Mouse (Mus musculus) stomach, embryonic 14.5 days (tissue): ENCODE data around the gene Sec24a. TPM values are rescaled to one million over a fixed set of nuclear protein-coding genes. Genes with fewer than 3 reads are reported as not detected.

Experiments used
- ATAC-seq: fragments of 200-750 bp; cut with Nextera tagmentation; 2 replicates; pipeline ENCODE4 v1.8.0; 2017; ENCODE audit warnings: low read depth, moderate TSS enrichment; ENCODE audit not compliant: insufficient number of reproducible peaks, insufficient read depth, low FRiP score
- H3K27ac ChIP-seq: fragments of 300-500 bp; sonication (generic); 2 replicates; pipeline ENCODE4 v1.5.1; 2014; ENCODE audit warnings: mild to moderate bottlenecking, low read length, moderate library complexity, mixed read lengths
- H3K27me3 ChIP-seq: fragments of 300-500 bp; sonication (generic); 2 replicates; pipeline ENCODE4 v1.6.1; 2014; ENCODE audit warnings: low read length, control low read depth, mixed read lengths; ENCODE audit not compliant: control insufficient read depth, insufficient read depth
- H3K36me3 ChIP-seq: fragments of 300-500 bp; sonication (generic); 2 replicates; pipeline ENCODE4 v1.6.1; 2014; ENCODE audit warnings: mild to moderate bottlenecking, control low read depth, low read length, moderate library complexity, mixed read lengths; ENCODE audit not compliant: control insufficient read depth, insufficient read depth
- H3K4me1 ChIP-seq: fragments of 300-500 bp; sonication (generic); 2 replicates; pipeline ENCODE4 v1.6.1; 2014; ENCODE audit warnings: low read length, control low read depth, mixed read lengths; ENCODE audit not compliant: control insufficient read depth, insufficient read depth
- H3K4me2 ChIP-seq: fragments of 300-500 bp; sonication (generic); replicated peaks from 2 replicates; pipeline ENCODE4 v1.6.1; 2014; ENCODE audit warnings: low read depth, low read length, control low read depth
- H3K4me3 ChIP-seq: fragments of 300-500 bp; sonication (generic); 2 replicates; pipeline ENCODE4 v1.5.1; 2014; ENCODE audit warnings: low read depth, low read length, control low read depth
- H3K9ac ChIP-seq: fragments of 300-500 bp; sonication (generic); replicated peaks from 2 replicates; pipeline ENCODE4 v1.6.1; 2014; ENCODE audit warnings: low read depth, mild to moderate bottlenecking, control low read depth, low read length, moderate library complexity, mixed read lengths
- H3K9me3 ChIP-seq: fragments of 300-500 bp; sonication (generic); 2 replicates; pipeline ENCODE4 v1.6.1; 2016; ENCODE audit warnings: low read depth, low read length, control low read depth; ENCODE audit not compliant: control insufficient read depth
- WGBS: fragments of 180-500 bp; shearing (Covaris S2); extraction: QIAGEN DNeasy Blood & Tissue Kit; methylation state at CpG from one replicate; pipeline ENCODE4 v1.1.7; 2014; 5-methylcytosine and 5-hydroxymethylcytosine counted together
- polyA plus RNA-seq: library from polyadenylated mRNA; unstranded; fragments of >200 nt; fragmentation: Nextera tagmentation; extraction: Ambion mirVana; gene quantifications from 2 replicates; pipeline ENCODE4 v1.2.1, GENCODE M21; 2014

Gene Sec24a
- polyA plus RNA-seq, 1 experiment from 2014 or later: 19.7 TPM

DNA sequence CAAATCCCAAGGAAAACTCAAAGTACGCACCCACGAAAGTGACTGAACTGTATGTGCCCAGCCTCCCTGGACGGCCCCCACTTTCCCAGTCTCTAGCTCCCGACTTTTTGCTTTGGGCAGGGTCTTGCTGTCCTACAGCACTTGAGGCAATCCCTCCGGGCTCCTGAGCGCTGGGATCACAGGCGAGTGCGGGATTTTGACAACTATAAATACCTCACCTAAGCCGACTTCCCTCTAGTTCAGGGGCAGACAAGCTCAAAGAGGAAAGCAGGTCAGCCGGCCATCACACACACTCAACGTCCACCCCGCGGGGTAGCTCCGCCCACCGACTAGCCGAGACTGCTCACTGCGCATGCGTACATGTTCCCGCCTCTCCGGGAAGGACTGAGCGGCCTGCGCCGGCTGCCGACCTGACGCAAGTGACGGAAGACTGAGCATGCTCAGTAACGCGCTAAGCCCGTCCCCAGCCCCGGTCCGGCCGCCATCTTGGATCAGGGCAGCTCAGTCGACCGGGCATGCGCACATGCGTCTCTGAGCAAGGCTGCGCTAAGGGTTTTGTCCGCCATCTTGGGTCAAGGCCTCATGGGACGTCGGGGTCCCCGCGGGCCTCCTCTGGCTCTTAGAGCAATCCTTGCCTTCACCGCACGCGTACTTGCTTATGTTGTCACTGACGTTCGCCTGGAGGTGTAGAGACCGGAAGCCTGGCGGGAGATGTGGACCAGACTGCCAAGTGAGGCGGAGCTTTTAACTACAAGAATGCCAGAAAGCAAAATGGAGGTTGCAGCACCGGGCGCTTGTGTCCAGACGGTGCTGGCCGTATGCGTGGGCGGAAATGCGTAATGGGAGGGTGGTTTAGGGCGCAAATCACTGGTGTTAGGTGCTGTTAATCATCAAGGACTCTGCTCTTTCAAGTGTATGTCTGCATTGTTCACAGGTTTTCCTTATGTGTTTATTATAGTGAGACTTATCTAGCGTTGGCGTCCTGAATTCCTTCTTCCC, 74.8 kb downstream of the Sec24a start, which contains the start of gene 0610009B22Rik:
Gene 0610009B22Rik (minus strand): TSS at position 545 of the 999 bp plus-strand sequence.
- H3K36me3 ChIP-seq: peaks cover 4% of the 10 kb centered on the region; the same call in 1 of the 2 replicates
- H3K27me3 ChIP-seq: no peaks in the 10 kb centered on the region
- H3K27ac ChIP-seq: peak within 1 kb of the TSS; percentile 100
- WGBS: under 1% methylated on average over 60 of the region's 60 CpGs
- H3K4me3 ChIP-seq: peak within 1 kb of the TSS; percentile 56
- peaks cover 6% of the 10 kb centered on the region; the same call in 1 of the 2 replicates for H3K4me1 ChIP-seq
- H3K9me3 ChIP-seq: no peaks in the 10 kb centered on the region
- peak; percentile 99 for ATAC-seq
- peak within 1 kb of the TSS; percentile 63 for H3K9ac ChIP-seq
- peak within 1 kb of the TSS; percentile 67 for H3K4me2 ChIP-seq

DNA sequence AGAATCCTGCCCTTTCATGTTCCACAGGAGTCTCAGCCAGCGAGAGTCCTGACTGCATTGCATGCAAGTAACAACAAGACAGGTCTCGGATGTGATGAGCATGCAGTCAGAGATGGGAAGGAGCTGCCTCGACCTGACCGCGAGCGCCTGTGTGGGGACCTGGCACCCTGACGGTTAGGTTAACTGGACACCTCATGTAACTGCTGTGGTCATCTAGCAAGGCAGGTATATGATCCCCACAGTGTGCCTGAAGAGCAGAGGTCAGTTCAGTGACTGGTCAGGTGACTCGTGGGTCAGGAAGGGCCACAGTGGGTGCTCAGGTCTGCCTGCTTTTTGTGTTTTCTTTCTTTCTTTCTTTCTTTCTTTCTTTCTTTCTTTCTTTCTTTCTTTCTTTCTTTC, 81.5 kb downstream of the Sec24a start:
- ATAC-seq: no peak
- Histone ChIP-seq H3K27ac (no peak overlapping the region), H3K27me3 (no peaks in the 10 kb centered on the region), H3K9me3 (no peaks in the 10 kb centered on the region), H3K4me3 (no peak overlapping the region), H3K4me1 (no peaks in the 10 kb centered on the region), H3K9ac (no peak overlapping the region), H3K4me2 (no peak overlapping the region), H3K36me3 (peaks cover 4% of the 10 kb centered on the region; the same call in 1 of the 2 replicates)
- 48% methylated on average over 8 of the region's 8 CpGs for WGBS

DNA sequence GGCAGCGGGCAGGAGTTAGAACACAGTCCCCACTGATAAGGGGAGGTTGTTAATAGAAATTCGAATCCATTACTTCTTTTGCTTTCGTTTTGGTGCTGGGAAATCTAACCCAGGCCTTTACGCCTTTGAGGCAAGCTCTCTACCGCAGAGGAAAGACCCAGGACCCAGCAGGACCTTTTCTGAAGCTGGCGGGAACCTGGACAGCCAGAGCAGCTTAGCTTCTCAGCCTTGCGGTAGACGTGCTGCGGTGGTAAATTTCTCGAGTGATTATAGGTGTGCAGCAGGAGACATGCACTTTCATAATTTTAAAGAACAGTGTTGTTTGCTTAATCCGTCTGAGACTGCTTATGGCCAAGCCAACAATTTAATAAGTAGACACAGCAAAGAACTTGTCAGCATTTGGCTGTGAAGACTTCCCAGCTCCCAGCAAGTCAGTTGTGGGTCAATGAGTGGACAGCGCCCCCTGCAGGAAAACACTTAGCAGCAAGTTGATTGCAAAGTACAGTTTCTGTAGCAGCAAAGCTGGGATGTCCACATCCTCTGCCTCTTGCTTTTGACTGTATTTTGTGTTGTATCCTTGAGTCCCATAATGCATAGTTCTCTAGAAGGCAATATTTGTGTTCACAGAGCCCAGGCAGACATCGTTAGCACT, 82.0 kb downstream of the Sec24a start:
- Histone ChIP-seq H3K36me3 (peaks cover 4% of the 10 kb centered on the region; the same call in 1 of the 2 replicates), H3K4me1 (no peaks in the 10 kb centered on the region), H3K4me2 (0 out of 2 replicates have a peak overlapping the region, but pooled peaks have one; percentile 16), H3K4me3 (no peak overlapping the region), H3K27ac (no peak overlapping the region), H3K9ac (no peak overlapping the region), H3K27me3 (no peaks in the 10 kb centered on the region), H3K9me3 (no peaks in the 10 kb centered on the region)
- ATAC-seq: no peak
- 36% methylated on average over 13 of the region's 13 CpGs for WGBS

- WGBS: 66% methylated on average over 3 of the region's 3 CpGs
- Histone ChIP-seq H3K4me2 (no peak overlapping the region), H3K4me3 (no peak overlapping the region), H3K27ac (no peak overlapping the region), H3K9ac (no peak overlapping the region), H3K9me3 (no peaks in the 10 kb centered on the region), H3K27me3 (no peaks in the 10 kb centered on the region), H3K36me3 (no peaks in the 10 kb centered on the region), H3K4me1 (no peaks in the 10 kb centered on the region)
- ATAC-seq: no peak
These were observed 84.0 kb downstream of the Sec24a start for GRCm38 (mm10) chr11:51679466-51679865.

- no peaks in the 10 kb centered on the region for H3K36me3 ChIP-seq
- no peaks in the 10 kb centered on the region for H3K9me3 ChIP-seq
- no peak overlapping the region for H3K27ac ChIP-seq
- no peak for ATAC-seq
- no peaks in the 10 kb centered on the region for H3K27me3 ChIP-seq
- H3K4me2 ChIP-seq: no peak overlapping the region
- H3K9ac ChIP-seq: no peak overlapping the region
- WGBS: 62% methylated on average over 6 of the region's 6 CpGs
- no peak overlapping the region for H3K4me3 ChIP-seq
- no peaks in the 10 kb centered on the region for H3K4me1 ChIP-seq
These were observed 85.6 kb downstream of the Sec24a start for GRCm38 (mm10) chr11:51677737-51678418.

DNA sequence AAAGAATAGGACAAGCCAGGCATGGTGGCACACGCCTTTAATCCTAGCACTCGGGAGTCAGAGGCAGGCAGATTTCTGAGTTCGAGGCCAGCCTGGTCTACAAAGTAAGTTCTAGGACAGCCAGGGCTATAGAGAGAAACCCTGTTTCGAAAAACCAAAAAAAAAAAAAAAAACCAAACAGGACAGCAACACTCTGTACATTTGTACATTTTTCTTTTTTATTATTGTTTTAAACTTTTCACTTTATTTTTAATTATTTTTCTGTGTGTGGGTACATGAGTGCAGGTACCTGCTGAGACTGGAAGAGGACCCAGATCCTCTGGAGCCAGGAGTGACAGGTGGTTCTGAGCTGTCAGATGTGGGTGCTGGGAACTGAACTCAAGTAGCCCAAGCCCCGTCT, 88.0 kb downstream of the Sec24a start:
- WGBS: 76% methylated on average over 5 of the region's 5 CpGs
- no peak overlapping the region for H3K9ac ChIP-seq
- no peak overlapping the region for H3K4me2 ChIP-seq
- no peaks in the 10 kb centered on the region for H3K4me1 ChIP-seq
- no peaks in the 10 kb centered on the region for H3K36me3 ChIP-seq
- H3K9me3 ChIP-seq: no peaks in the 10 kb centered on the region
- ATAC-seq: no peak
- H3K27me3 ChIP-seq: no peaks in the 10 kb centered on the region
- no peak overlapping the region for H3K27ac ChIP-seq
- no peak overlapping the region for H3K4me3 ChIP-seq

DNA sequence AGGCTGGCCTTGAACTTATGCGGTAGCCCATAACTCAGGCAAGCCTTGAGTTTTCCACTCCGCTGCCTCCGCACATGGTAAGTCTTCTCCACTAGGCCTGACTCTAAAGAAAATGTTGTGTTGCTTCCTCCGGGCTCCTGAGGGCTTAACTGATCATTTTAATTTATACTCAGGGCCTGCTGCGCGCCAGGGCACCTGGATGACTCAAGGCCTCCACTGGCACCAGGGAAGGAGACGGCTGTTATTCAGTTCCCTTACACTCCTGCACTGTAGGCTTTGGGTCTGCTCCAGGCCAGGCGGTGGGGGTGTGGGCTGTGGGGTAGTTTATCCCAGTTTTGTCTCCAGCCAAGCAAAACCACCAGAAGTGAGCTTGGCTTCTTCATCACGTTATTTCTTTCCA, 90.1 kb downstream of the Sec24a start:
- Histone ChIP-seq H3K27ac (no peak overlapping the region), H3K4me1 (no peaks in the 10 kb centered on the region), H3K9ac (no peak overlapping the region), H3K9me3 (no peaks in the 10 kb centered on the region), H3K4me2 (no peak overlapping the region), H3K4me3 (no peak overlapping the region), H3K27me3 (no peaks in the 10 kb centered on the region), H3K36me3 (no peaks in the 10 kb centered on the region)
- ATAC-seq: no peak
- 79% methylated on average over 9 of the region's 9 CpGs for WGBS

DNA sequence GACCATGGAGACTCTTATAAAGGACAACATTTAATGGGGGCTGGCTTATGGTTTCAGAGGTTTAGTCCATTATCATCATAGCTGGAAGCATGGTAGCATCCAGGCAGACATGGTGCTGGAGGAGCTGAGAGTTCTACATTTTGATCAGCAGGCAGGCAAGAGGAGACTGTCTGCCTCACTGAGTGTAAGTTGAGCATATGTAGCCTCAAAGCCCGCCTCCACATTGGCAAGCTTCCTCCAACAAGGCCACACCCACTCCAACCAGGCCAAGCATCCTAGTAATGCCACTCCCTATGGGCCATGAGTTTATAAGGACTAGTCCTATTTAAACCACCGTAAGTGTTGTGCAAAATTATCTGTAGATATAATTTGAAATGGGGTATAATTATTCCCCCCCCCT, 92.1 kb downstream of the Sec24a start:
- no peak for ATAC-seq
- Histone ChIP-seq H3K4me2 (no peak overlapping the region), H3K9ac (no peak overlapping the region), H3K4me1 (no peaks in the 10 kb centered on the region), H3K4me3 (no peak overlapping the region), H3K27ac (no peak overlapping the region), H3K36me3 (no peaks in the 10 kb centered on the region), H3K27me3 (no peaks in the 10 kb centered on the region), H3K9me3 (no peaks in the 10 kb centered on the region)
- 82% methylated on average over 2 of the region's 2 CpGs for WGBS
